Mouse (Mus musculus): ENCODE measurements around the gene Snrnp48. TPM values are rescaled to one million over a fixed set of nuclear protein-coding genes. Genes with fewer than 3 reads are reported as not detected.

Gene Snrnp48
- polyA plus RNA-seq (2011; ENCODE audit: insufficient read length, low read depth, missing spikeins) = 29.8 and 31.8 TPM in 2 replicates

- peak within 1 kb of the TSS; percentile 69 for H3K27ac ChIP-seq (ENCODE audit: insufficient read depth, low read length)
- peak within 1 kb of the TSS; percentile 93 for H3K4me3 ChIP-seq (ENCODE audit: insufficient read depth, low read length)
- H3K4me1 ChIP-seq (ENCODE audit: control insufficient read depth, insufficient read depth, low read length) = no peaks in the 10 kb centered on the region
- peak; percentile 97 for TF ChIP-seq POLR2A (IDR thresholded peaks at IDR 0.05; ENCODE audit: low read depth, low read length)
- no peak for TF ChIP-seq CTCF (IDR thresholded peaks at IDR 0.05; ENCODE audit: borderline replicate concordance, insufficient read depth, low read length)
These were observed at the start of gene Snrnp48 for GRCm38 (mm10) chr13:38204702-38205482. Gene Snrnp48, plus strand, starts transcription at chr13:38204938.

GRCm38 (mm10) chr13:38155523-38155922 is 49.2 kb upstream of the Snrnp48 start:
- TF ChIP-seq POLR2A (IDR thresholded peaks at IDR 0.05; ENCODE audit: low read depth, low read length) (no peak), CTCF (IDR thresholded peaks at IDR 0.05; ENCODE audit: borderline replicate concordance, insufficient read depth, low read length) (no peak)
- H3K4me3 ChIP-seq (ENCODE audit: insufficient read depth, low read length) = no peak overlapping the region
- H3K27ac ChIP-seq (ENCODE audit: insufficient read depth, low read length) = no peak overlapping the region
- peaks cover 3% of the 10 kb centered on the region; the same call in 1 of the 2 replicates for H3K4me1 ChIP-seq (ENCODE audit: control insufficient read depth, insufficient read depth, low read length)

GRCm38 (mm10) chr13:38157635-38158034 is 47.1 kb upstream of the Snrnp48 start:
- TF ChIP-seq CTCF (IDR thresholded peaks at IDR 0.05; ENCODE audit: borderline replicate concordance, insufficient read depth, low read length) (no peak), POLR2A (IDR thresholded peaks at IDR 0.05; ENCODE audit: low read depth, low read length) (no peak)
- Histone ChIP-seq H3K4me3 (ENCODE audit: insufficient read depth, low read length) (no peak overlapping the region), H3K27ac (ENCODE audit: insufficient read depth, low read length) (no peak overlapping the region), H3K4me1 (ENCODE audit: control insufficient read depth, insufficient read depth, low read length) (no peaks in the 10 kb centered on the region; the same call in 1 of the 2 replicates)

GRCm38 (mm10) chr13:38162002-38162401 is 42.7 kb upstream of the Snrnp48 start:
- no peak overlapping the region for H3K27ac ChIP-seq (ENCODE audit: insufficient read depth, low read length)
- TF ChIP-seq CTCF (IDR thresholded peaks at IDR 0.05; ENCODE audit: borderline replicate concordance, insufficient read depth, low read length) (no peak), POLR2A (IDR thresholded peaks at IDR 0.05; ENCODE audit: low read depth, low read length) (no peak)
- no peaks in the 10 kb centered on the region; the same call in 1 of the 2 replicates for H3K4me1 ChIP-seq (ENCODE audit: control insufficient read depth, insufficient read depth, low read length)
- H3K4me3 ChIP-seq (ENCODE audit: insufficient read depth, low read length) = no peak overlapping the region

- no peak overlapping the region for H3K4me3 ChIP-seq (ENCODE audit: insufficient read depth, low read length)
- H3K4me1 ChIP-seq (ENCODE audit: control insufficient read depth, insufficient read depth, low read length) = no peaks in the 10 kb centered on the region; the same call in 1 of the 2 replicates
- TF ChIP-seq CTCF (IDR thresholded peaks at IDR 0.05; ENCODE audit: borderline replicate concordance, insufficient read depth, low read length) (no peak), POLR2A (IDR thresholded peaks at IDR 0.05; ENCODE audit: low read depth, low read length) (no peak)
- H3K27ac ChIP-seq (ENCODE audit: insufficient read depth, low read length) = no peak overlapping the region; the same call in 1 of the 2 replicates
These were observed 42.1 kb upstream of the Snrnp48 start for GRCm38 (mm10) chr13:38162668-38163067.

- Histone ChIP-seq H3K4me3 (ENCODE audit: insufficient read depth, low read length) (no peak overlapping the region), H3K4me1 (ENCODE audit: control insufficient read depth, insufficient read depth, low read length) (no peaks in the 10 kb centered on the region), H3K27ac (ENCODE audit: insufficient read depth, low read length) (no peak overlapping the region)
- no peak for TF ChIP-seq POLR2A (IDR thresholded peaks at IDR 0.05; ENCODE audit: low read depth, low read length)
- TF ChIP-seq CTCF (IDR thresholded peaks at IDR 0.05; ENCODE audit: borderline replicate concordance, insufficient read depth, low read length) = no peak
These were observed 39.8 kb upstream of the Snrnp48 start for GRCm38 (mm10) chr13:38164932-38165331.

GRCm38 (mm10) chr13:38167056-38167455 is 37.7 kb upstream of the Snrnp48 start:
- H3K4me3 ChIP-seq (ENCODE audit: insufficient read depth, low read length) = no peak overlapping the region
- no peak for TF ChIP-seq CTCF (IDR thresholded peaks at IDR 0.05; ENCODE audit: borderline replicate concordance, insufficient read depth, low read length)
- TF ChIP-seq POLR2A (IDR thresholded peaks at IDR 0.05; ENCODE audit: low read depth, low read length) = no peak
- no peak overlapping the region for H3K27ac ChIP-seq (ENCODE audit: insufficient read depth, low read length)
- no peaks in the 10 kb centered on the region for H3K4me1 ChIP-seq (ENCODE audit: control insufficient read depth, insufficient read depth, low read length)

- Histone ChIP-seq H3K4me3 (ENCODE audit: insufficient read depth, low read length) (no peak overlapping the region), H3K27ac (ENCODE audit: insufficient read depth, low read length) (no peak overlapping the region), H3K4me1 (ENCODE audit: control insufficient read depth, insufficient read depth, low read length) (no peaks in the 10 kb centered on the region)
- TF ChIP-seq POLR2A (IDR thresholded peaks at IDR 0.05; ENCODE audit: low read depth, low read length) (no peak), CTCF (IDR thresholded peaks at IDR 0.05; ENCODE audit: borderline replicate concordance, insufficient read depth, low read length) (no peak)
These were observed 34.0 kb upstream of the Snrnp48 start for GRCm38 (mm10) chr13:38170707-38171144.

GRCm38 (mm10) chr13:38193406-38193805 is 11.3 kb upstream of the Snrnp48 start:
- Histone ChIP-seq H3K4me1 (ENCODE audit: control insufficient read depth, insufficient read depth, low read length) (no peaks in the 10 kb centered on the region), H3K4me3 (ENCODE audit: insufficient read depth, low read length) (no peak overlapping the region), H3K27ac (ENCODE audit: insufficient read depth, low read length) (no peak overlapping the region)
- no peak for TF ChIP-seq POLR2A (IDR thresholded peaks at IDR 0.05; ENCODE audit: low read depth, low read length)
- TF ChIP-seq CTCF (IDR thresholded peaks at IDR 0.05; ENCODE audit: borderline replicate concordance, insufficient read depth, low read length) = no peak

- Histone ChIP-seq H3K4me3 (ENCODE audit: insufficient read depth, low read length) (no peak overlapping the region), H3K27ac (ENCODE audit: insufficient read depth, low read length) (no peak overlapping the region), H3K4me1 (ENCODE audit: control insufficient read depth, insufficient read depth, low read length) (no peaks in the 10 kb centered on the region)
- TF ChIP-seq POLR2A (IDR thresholded peaks at IDR 0.05; ENCODE audit: low read depth, low read length) (no peak), CTCF (IDR thresholded peaks at IDR 0.05; ENCODE audit: borderline replicate concordance, insufficient read depth, low read length) (no peak)
These were observed 3.3 kb upstream of the Snrnp48 start for GRCm38 (mm10) chr13:38201413-38201812.

Measured in embryonic fibroblast, embryonic 13.5 days (primary cell).